Mouse (Mus musculus): ENCODE data around the gene Adam17. TPM values are rescaled to one million over a fixed set of nuclear protein-coding genes. Genes with fewer than 3 reads are reported as not detected.

Adam17 gene
- polyA plus RNA-seq, 1 experiment from 2014 or later, result 55.6 TPM

DNA sequence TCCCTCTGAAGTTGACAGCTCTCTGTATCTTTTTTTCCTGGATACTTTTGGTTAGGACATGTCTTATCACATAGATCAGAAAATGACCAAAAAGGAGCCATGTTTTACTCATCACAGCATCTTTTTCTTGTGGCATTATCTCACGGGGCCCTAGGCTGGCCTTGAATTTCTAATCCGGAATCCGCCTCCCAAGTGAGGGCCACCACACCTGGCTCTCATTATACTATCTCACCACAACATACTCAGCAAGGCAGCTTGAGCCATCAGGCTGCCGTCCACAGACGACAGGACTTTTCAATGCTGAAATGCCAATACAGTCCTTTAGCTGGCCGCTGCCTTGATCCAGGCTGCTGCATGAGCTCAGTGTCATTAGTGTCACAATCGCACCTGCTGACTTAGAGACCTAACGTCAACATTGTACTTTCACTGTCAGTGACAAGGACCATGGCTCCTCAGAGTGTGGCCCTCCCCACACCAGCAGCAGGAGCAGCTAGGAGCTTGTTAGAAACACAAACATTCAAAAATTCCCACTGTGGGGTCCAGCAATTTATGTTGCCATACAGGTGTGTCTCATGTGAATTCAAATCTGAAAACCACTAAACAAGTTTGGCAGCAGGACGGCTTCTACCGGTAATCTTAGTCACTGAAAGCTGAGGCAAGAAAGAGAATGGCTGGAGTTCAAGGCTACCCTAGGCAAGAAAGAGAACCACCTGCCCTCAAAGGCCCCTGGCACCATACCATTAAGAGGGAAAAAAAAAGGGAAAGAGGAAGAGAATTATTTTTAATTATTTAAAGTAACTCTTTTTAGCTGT lies 8.6 kb downstream of the Adam17 start:
- Histone ChIP-seq H3K27ac (ENCODE audit: low read length) (no peak overlapping the region), H3K4me1 (replicated peaks; ENCODE audit: control insufficient read depth, insufficient read depth, low read length) (0 out of 2 replicates have a peak, but pooled peaks cover 3% of the 10 kb centered on the region), H3K27me3 (ENCODE audit: control insufficient read depth, insufficient read depth, low read depth, low read length) (no peaks in the 10 kb centered on the region), H3K4me3 (ENCODE audit: low read length) (no peak overlapping the region), H3K4me2 (ENCODE audit: low read depth, low read length) (no peak overlapping the region), H3K9me3 (ENCODE audit: control insufficient read depth, low read length) (no peaks in the 10 kb centered on the region), H3K9ac (ENCODE audit: low read length) (no peak overlapping the region), H3K36me3 (ENCODE audit: control insufficient read depth, insufficient read depth, low read length) (no peaks in the 10 kb centered on the region)
- 74% methylated on average over 10 of the region's 10 CpGs for WGBS
- ATAC-seq (ENCODE audit: low read depth), result no peak

DNA sequence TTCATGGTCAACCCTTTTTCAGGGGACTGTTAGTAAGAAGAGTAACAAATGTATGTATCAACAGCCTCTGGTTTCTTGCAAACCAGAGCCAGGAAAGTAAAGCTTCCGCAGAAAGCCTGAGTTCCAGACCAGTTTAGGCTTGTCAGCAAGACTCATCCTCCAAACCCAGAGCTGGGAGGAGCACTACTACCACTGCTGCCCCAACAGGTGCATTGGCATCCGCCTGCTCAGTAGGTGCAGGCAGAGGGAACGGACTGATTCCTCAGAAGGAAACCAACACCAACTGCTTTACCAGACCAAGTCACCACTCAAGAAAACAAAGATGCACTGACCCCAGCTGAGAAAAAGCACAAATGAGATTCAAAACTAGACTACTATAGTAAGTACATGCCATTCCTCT lies 10.2 kb downstream of the Adam17 start:
- Histone ChIP-seq H3K4me2 (ENCODE audit: low read depth, low read length) (no peak overlapping the region), H3K9me3 (ENCODE audit: control insufficient read depth, low read length) (no peaks in the 10 kb centered on the region), H3K36me3 (ENCODE audit: control insufficient read depth, insufficient read depth, low read length) (no peaks in the 10 kb centered on the region), H3K4me3 (ENCODE audit: low read length) (no peak overlapping the region), H3K27ac (ENCODE audit: low read length) (peak overlapping the region; percentile 84), H3K9ac (ENCODE audit: low read length) (no peak overlapping the region), H3K4me1 (replicated peaks; ENCODE audit: control insufficient read depth, insufficient read depth, low read length) (0 out of 2 replicates have a peak, but pooled peaks cover 3% of the 10 kb centered on the region), H3K27me3 (ENCODE audit: control insufficient read depth, insufficient read depth, low read depth, low read length) (no peaks in the 10 kb centered on the region)
- 86% methylated on average over 3 of the region's 3 CpGs for WGBS
- ATAC-seq (ENCODE audit: low read depth), result no peak

DNA sequence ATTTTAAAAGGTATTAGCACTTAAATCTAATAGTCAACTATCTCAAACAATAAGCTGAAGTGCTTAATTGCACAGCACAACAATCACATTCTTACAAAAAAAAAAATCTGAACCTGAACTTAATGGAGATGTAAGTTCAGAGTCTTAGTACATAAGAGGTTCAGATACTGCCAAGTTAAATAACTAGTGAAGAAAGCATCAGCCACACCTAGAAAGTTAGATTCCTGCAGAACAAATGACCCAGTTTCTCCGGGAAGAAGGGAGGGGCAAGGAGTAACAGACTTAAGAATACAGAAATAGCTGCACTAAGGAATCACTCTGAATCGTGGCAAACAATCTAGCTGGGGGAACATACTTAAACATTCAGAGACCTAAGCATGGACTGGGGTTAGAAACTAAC lies 10.7 kb downstream of the Adam17 start:
- 35% methylated on average over 2 of the region's 2 CpGs for WGBS
- H3K4me3 ChIP-seq (ENCODE audit: low read length), result no peak overlapping the region
- H3K27ac ChIP-seq (ENCODE audit: low read length), result peak overlapping the region; percentile 84
- H3K36me3 ChIP-seq (ENCODE audit: control insufficient read depth, insufficient read depth, low read length), result no peaks in the 10 kb centered on the region
- no peaks in the 10 kb centered on the region for H3K9me3 ChIP-seq (ENCODE audit: control insufficient read depth, low read length)
- peak; percentile 78; the same call in 1 of the 2 replicates for ATAC-seq (ENCODE audit: low read depth)
- H3K4me2 ChIP-seq (ENCODE audit: low read depth, low read length), result no peak overlapping the region
- no peak overlapping the region for H3K9ac ChIP-seq (ENCODE audit: low read length)
- no peaks in the 10 kb centered on the region for H3K27me3 ChIP-seq (ENCODE audit: control insufficient read depth, insufficient read depth, low read depth, low read length)
- H3K4me1 ChIP-seq (replicated peaks; ENCODE audit: control insufficient read depth, insufficient read depth, low read length), result 0 out of 2 replicates have a peak, but pooled peaks cover 3% of the 10 kb centered on the region

DNA sequence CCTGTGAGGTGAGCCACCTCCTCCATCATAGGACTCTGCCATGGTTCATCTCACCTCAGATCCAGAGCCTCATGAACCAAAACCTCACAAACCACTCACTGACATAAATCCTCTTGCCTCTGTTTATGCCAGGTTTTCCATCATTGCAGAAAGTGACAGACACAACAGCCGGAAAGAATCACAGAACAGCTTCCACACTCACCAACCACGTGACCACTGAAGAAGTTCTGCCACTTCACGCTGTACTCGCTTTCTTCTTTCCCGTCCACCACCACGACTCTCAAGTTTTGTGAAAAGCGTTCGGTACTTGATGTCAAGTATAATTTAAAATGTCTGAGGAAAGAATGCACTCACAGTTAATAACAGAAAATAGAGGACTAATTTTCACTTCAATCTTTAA lies 19.8 kb downstream of the Adam17 start:
- Histone ChIP-seq H3K9ac (ENCODE audit: low read length) (no peak overlapping the region), H3K4me3 (ENCODE audit: low read length) (no peak overlapping the region), H3K27me3 (ENCODE audit: control insufficient read depth, insufficient read depth, low read depth, low read length) (no peaks in the 10 kb centered on the region), H3K9me3 (ENCODE audit: control insufficient read depth, low read length) (peaks cover 5% of the 10 kb centered on the region), H3K27ac (ENCODE audit: low read length) (no peak overlapping the region), H3K4me1 (replicated peaks; ENCODE audit: control insufficient read depth, insufficient read depth, low read length) (no peaks in the 10 kb centered on the region), H3K4me2 (ENCODE audit: low read depth, low read length) (no peak overlapping the region), H3K36me3 (ENCODE audit: control insufficient read depth, insufficient read depth, low read length) (peaks cover 32% of the 10 kb centered on the region)
- WGBS, result 76% methylated on average over 8 of the region's 8 CpGs
- ATAC-seq (ENCODE audit: low read depth), result no peak

DNA sequence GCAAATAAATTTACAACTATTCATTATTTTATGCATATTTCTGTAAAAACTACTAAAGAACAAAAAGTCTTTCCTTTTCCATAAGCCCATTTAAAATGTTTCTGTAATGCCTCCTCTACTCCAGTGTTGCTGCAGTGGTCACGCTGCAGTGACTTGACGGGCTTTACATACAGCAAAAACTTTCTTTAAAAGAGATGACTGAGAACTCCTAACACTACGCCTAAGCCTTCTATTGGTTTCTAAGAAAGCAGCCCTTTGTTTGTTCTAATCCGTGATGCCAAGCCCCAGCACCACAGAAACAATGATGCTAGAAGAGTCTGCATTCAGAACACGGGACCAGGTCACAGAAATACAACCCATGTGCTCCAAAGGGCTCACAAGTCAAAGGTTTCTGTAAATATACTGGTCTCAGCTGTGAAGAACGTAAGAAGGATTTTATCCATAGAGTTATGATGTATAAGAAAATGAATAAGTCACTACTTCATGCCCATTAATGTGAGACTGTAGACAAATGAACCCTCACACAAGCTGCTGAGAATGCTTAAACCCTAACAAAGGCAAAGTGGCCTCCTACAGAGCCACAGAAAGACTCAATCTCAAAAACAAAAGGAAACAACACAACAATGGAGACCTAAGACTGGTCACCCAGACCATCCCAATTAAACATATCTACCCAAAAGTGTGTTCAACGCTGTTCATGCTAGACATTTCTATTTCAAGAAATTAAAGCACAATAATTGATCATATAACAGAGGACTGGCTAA lies 23.1 kb downstream of the Adam17 start:
- WGBS, result 87% methylated on average over 7 of the region's 7 CpGs
- Histone ChIP-seq H3K9ac (ENCODE audit: low read length) (no peak overlapping the region), H3K36me3 (ENCODE audit: control insufficient read depth, insufficient read depth, low read length) (peaks cover 30% of the 10 kb centered on the region), H3K27ac (ENCODE audit: low read length) (no peak overlapping the region), H3K4me3 (ENCODE audit: low read length) (no peak overlapping the region), H3K27me3 (ENCODE audit: control insufficient read depth, insufficient read depth, low read depth, low read length) (no peaks in the 10 kb centered on the region), H3K9me3 (ENCODE audit: control insufficient read depth, low read length) (peaks cover 5% of the 10 kb centered on the region), H3K4me1 (replicated peaks; ENCODE audit: control insufficient read depth, insufficient read depth, low read length) (no peaks in the 10 kb centered on the region), H3K4me2 (ENCODE audit: low read depth, low read length) (no peak overlapping the region)
- ATAC-seq (ENCODE audit: low read depth), result no peak

DNA sequence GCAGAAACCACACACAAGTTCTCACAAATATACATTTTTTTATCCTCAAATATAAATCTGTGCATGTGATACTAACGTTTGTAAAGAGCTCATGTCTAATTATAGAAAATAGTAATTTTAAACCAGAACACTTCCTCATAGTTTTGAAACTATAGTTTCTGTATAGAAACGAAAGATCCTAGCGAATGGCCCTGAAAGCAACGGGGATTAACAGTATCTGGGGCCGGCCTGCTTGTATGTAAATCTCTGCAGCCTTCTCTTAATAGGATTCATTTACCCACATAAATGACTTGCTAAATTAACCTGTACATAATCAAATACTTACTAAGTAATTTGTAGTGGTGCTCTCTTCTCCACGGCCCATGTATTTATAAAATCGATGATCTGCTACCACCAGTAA lies 26.5 kb downstream of the Adam17 start:
- Histone ChIP-seq H3K4me3 (ENCODE audit: low read length) (no peak overlapping the region), H3K27me3 (ENCODE audit: control insufficient read depth, insufficient read depth, low read depth, low read length) (no peaks in the 10 kb centered on the region), H3K36me3 (ENCODE audit: control insufficient read depth, insufficient read depth, low read length) (peaks cover 16% of the 10 kb centered on the region), H3K4me2 (ENCODE audit: low read depth, low read length) (no peak overlapping the region), H3K27ac (ENCODE audit: low read length) (no peak overlapping the region), H3K9me3 (ENCODE audit: control insufficient read depth, low read length) (peaks cover 2% of the 10 kb centered on the region; the same call in 1 of the 2 replicates), H3K9ac (ENCODE audit: low read length) (no peak overlapping the region), H3K4me1 (replicated peaks; ENCODE audit: control insufficient read depth, insufficient read depth, low read length) (no peaks in the 10 kb centered on the region)
- no peak for ATAC-seq (ENCODE audit: low read depth)
- 85% methylated on average over 7 of the region's 7 CpGs for WGBS

DNA sequence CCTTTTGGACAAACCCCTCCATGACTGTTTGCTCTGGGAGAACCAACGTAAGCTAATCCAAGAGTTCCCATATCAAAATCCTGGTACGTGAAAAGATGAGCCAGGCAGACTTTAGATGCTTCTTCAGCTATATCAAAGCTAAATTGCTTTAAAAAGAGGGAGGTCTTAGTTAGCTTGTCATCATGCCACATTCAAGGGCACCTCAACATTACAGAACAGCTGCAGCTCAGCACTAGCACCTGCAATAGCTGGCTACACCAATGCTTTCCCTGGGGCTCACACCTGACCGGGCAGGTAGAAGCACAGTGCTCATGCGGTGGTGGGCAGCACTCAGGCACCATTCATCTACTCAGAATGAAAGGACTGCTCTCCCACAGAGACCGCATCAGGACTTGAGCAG lies 32.8 kb downstream of the Adam17 start:
- Histone ChIP-seq H3K4me1 (replicated peaks; ENCODE audit: control insufficient read depth, insufficient read depth, low read length) (no peaks in the 10 kb centered on the region), H3K27ac (ENCODE audit: low read length) (no peak overlapping the region), H3K36me3 (ENCODE audit: control insufficient read depth, insufficient read depth, low read length) (peaks cover 25% of the 10 kb centered on the region), H3K4me3 (ENCODE audit: low read length) (no peak overlapping the region), H3K27me3 (ENCODE audit: control insufficient read depth, insufficient read depth, low read depth, low read length) (no peaks in the 10 kb centered on the region), H3K9me3 (ENCODE audit: control insufficient read depth, low read length) (no peaks in the 10 kb centered on the region), H3K4me2 (ENCODE audit: low read depth, low read length) (no peak overlapping the region), H3K9ac (ENCODE audit: low read length) (no peak overlapping the region)
- 96% methylated on average over 5 of the region's 5 CpGs for WGBS
- ATAC-seq (ENCODE audit: low read depth), result no peak

DNA sequence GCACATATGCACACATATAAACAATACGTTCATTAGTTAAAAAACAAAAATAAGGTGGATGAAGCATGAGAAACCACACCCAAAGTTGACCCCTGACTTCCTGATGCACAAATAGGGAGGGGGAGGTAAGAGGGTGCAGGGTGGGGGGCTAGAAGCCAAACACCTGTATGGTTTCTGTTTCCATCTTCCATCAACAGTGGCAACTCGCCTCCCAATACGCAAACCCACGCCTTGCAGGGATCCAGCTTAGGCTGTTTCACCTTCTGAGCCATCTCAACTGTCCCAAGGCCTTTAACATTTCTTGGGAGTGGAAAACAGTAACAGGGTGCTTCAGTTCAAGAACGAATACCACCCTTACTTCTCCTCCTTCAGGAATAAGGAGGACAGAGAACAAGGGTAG lies 36.3 kb downstream of the Adam17 start:
- no peak for ATAC-seq (ENCODE audit: low read depth)
- 95% methylated on average over 5 of the region's 5 CpGs for WGBS
- peaks cover 32% of the 10 kb centered on the region for H3K36me3 ChIP-seq (ENCODE audit: control insufficient read depth, insufficient read depth, low read length)
- no peaks in the 10 kb centered on the region for H3K4me1 ChIP-seq (replicated peaks; ENCODE audit: control insufficient read depth, insufficient read depth, low read length)
- no peak overlapping the region for H3K9ac ChIP-seq (ENCODE audit: low read length)
- H3K9me3 ChIP-seq (ENCODE audit: control insufficient read depth, low read length), result no peaks in the 10 kb centered on the region
- no peak overlapping the region for H3K4me3 ChIP-seq (ENCODE audit: low read length)
- H3K27me3 ChIP-seq (ENCODE audit: control insufficient read depth, insufficient read depth, low read depth, low read length), result no peaks in the 10 kb centered on the region
- H3K4me2 ChIP-seq (ENCODE audit: low read depth, low read length), result no peak overlapping the region
- H3K27ac ChIP-seq (ENCODE audit: low read length), result no peak overlapping the region

DNA sequence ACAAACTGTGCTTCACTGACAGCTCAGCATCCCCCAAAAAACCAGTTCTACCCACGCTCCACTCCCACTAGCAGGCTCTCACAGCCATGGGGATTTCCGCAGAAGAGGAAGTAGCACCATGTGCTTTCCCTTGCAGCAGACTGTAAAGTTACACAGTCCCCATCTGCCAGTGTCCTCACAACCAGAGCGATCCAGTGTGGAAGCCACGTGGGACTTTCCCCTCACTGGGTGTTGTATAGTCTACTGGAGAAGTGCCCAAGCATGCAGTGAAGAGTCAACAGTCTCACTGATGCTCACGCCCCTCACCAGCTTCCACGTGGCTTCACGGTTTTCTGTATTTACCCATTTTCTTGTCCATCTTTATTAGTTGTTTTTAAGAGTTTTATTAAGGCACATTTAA lies 37.6 kb downstream of the Adam17 start:
- no peak overlapping the region for H3K4me2 ChIP-seq (ENCODE audit: low read depth, low read length)
- H3K4me3 ChIP-seq (ENCODE audit: low read length), result no peak overlapping the region
- ATAC-seq (ENCODE audit: low read depth), result no peak
- no peak overlapping the region for H3K27ac ChIP-seq (ENCODE audit: low read length)
- H3K9me3 ChIP-seq (ENCODE audit: control insufficient read depth, low read length), result no peaks in the 10 kb centered on the region
- no peaks in the 10 kb centered on the region for H3K27me3 ChIP-seq (ENCODE audit: control insufficient read depth, insufficient read depth, low read depth, low read length)
- H3K36me3 ChIP-seq (ENCODE audit: control insufficient read depth, insufficient read depth, low read length), result peaks cover 41% of the 10 kb centered on the region
- H3K4me1 ChIP-seq (replicated peaks; ENCODE audit: control insufficient read depth, insufficient read depth, low read length), result no peaks in the 10 kb centered on the region
- no peak overlapping the region for H3K9ac ChIP-seq (ENCODE audit: low read length)
- WGBS, result 84% methylated on average over 7 of the region's 7 CpGs
